8 mouse cellular contexts compared by ENCODE assay signal in the genomic region with DNA sequence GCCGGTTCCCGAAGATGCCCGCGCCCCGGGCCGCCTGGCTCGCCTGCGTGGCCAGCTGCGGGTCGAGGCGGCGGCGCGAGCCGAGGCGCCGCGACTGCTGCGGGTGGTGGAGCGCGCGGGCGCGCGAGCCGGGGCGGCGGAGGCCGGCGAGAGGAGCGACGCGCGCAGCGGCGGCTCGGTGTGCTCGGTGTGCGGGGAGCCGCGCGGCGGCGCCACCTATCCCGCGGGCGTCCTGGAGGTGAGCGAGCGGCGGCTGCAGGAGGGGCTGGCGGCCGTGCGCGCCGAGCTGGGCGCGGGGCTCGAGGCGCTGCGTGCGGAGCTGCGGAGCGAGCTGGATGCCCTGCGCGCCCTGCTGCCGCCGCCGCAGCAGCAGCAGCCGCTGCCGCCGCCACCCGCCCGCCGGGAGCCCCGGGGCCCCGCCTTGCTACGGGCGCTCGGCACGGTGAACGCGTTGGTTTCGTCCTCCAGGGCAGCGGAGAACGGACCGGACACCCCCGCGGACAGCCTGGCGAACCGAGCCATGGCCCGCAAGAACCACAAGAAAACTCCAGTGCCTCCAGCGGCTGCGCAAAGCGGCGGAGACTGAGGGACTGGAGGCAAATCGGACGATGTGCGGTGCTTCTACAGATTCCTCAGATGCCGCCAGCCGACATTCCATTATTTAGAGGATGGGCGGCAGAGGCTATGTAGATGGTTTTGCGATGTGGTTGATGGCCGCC. TPM values are rescaled to one million over a fixed set of nuclear protein-coding genes. Genes with fewer than 3 reads are reported as not detected.
DNase-seq lines count a peak whose midpoint lies in the region; ATAC-seq and TF ChIP-seq lines count a peak whose summit lies in the region.

No protein-coding gene starts in this region.

- ATAC-seq in hindbrain, embryonic 13.5 days (ENCODE audit: low FRiP score), result peak; percentile 68
- ATAC-seq in liver, embryonic 16.5 days (ENCODE audit: low read depth), result no peak

- H3K4me3 ChIP-seq in heart, adult 2 months, result peak overlapping the region; percentile 40
- H3K4me3 ChIP-seq in ES-Bruce4 (ENCODE audit: low read depth, low read length), result peak overlapping the region; percentile 68
- peak overlapping the region; percentile 39 for H3K4me3 ChIP-seq in cortical plate, adult 2 months (ENCODE audit: insufficient read depth, low read length)
- peak overlapping the region; percentile 66 for H3K4me3 ChIP-seq in hindbrain, embryonic 13.5 days
- H3K4me3 ChIP-seq in liver, embryonic 16.5 days (ENCODE audit: low read depth, low read length), result peak overlapping the region; percentile 47

- peak overlapping the region; percentile 77 for H3K4me2 ChIP-seq in hindbrain, embryonic 13.5 days
- peak overlapping the region; percentile 66 for H3K4me2 ChIP-seq in liver, embryonic 16.5 days (ENCODE audit: low read depth, low read length)

- TF ChIP-seq CTCF in heart, adult 2 months (IDR thresholded peaks at IDR 0.05), result no peak
- no peak for TF ChIP-seq CTCF in ES-Bruce4 (IDR thresholded peaks at IDR 0.05; ENCODE audit: low read depth, low read length)
- TF ChIP-seq CTCF in cortical plate, adult 2 months (IDR thresholded peaks at IDR 0.05; ENCODE audit: extremely low read depth, insufficient read depth, low read length), result no peak

- H3K4me1 ChIP-seq in heart, adult 2 months (ENCODE audit: control insufficient read depth, insufficient read depth, low read length), result no peaks in the 10 kb centered on the region
- H3K4me1 ChIP-seq in ES-Bruce4 (ENCODE audit: control insufficient read depth, insufficient read depth, low read length), result peaks cover 2% of the 10 kb centered on the region
- H3K4me1 ChIP-seq in cortical plate, adult 2 months (ENCODE audit: control insufficient read depth, insufficient read depth, low read length), result peaks cover 4% of the 10 kb centered on the region
- H3K4me1 ChIP-seq in hindbrain, embryonic 13.5 days (replicated peaks), result peaks cover 31% of the 10 kb centered on the region
- no peaks in the 10 kb centered on the region; the same call in 1 of the 2 replicates for H3K4me1 ChIP-seq in liver, embryonic 16.5 days (ENCODE audit: control insufficient read depth, low read depth, low read length)

- H3K79me2 ChIP-seq in heart, adult 2 months (replicated peaks; ENCODE audit: control insufficient read depth, insufficient read depth, low read length), result no peaks in the 10 kb centered on the region

- no peak for TF ChIP-seq EP300 in heart, adult 2 months (IDR thresholded peaks at IDR 0.05; ENCODE audit: insufficient read depth, low read depth, low read length)
- TF ChIP-seq EP300 in ES-Bruce4 (IDR thresholded peaks at IDR 0.05; ENCODE audit: insufficient read depth, low read depth, low read length), result no peak

- no peak overlapping the region for H3K9ac ChIP-seq in heart, adult 2 months (ENCODE audit: low read depth, low read length)
- peak overlapping the region; percentile 81 for H3K9ac ChIP-seq in ES-Bruce4 (ENCODE audit: low read depth, poor library complexity, severe bottlenecking)
- H3K9ac ChIP-seq in hindbrain, embryonic 13.5 days, result peak overlapping the region; percentile 89
- H3K9ac ChIP-seq in liver, embryonic 16.5 days (ENCODE audit: low read depth, low read length), result no peak overlapping the region

- TF ChIP-seq POLR2A in heart, adult 2 months (IDR thresholded peaks at IDR 0.05; ENCODE audit: insufficient read depth, low read depth, low read length), result no peak
- no peak for TF ChIP-seq POLR2A in ES-Bruce4 (IDR thresholded peaks at IDR 0.05; ENCODE audit: insufficient read depth, low read length)
- TF ChIP-seq POLR2A in cortical plate, adult 2 months (IDR thresholded peaks at IDR 0.05; ENCODE audit: extremely low read depth, insufficient read depth, low read length), result peak; percentile 8; the same call in 1 of the 2 replicates

- H3K9me3 ChIP-seq in ES-Bruce4 (replicated peaks; ENCODE audit: control insufficient read depth, insufficient read depth, low read length, poor library complexity, severe bottlenecking), result no peaks in the 10 kb centered on the region
- no peaks in the 10 kb centered on the region for H3K9me3 ChIP-seq in hindbrain, embryonic 13.5 days
- H3K9me3 ChIP-seq in liver, embryonic 16.5 days (replicated peaks; ENCODE audit: control insufficient read depth, low read length), result no peaks in the 10 kb centered on the region

- DNase-seq in heart, adult 2 months, result no peak
- no peak for DNase-seq in heart, postnatal 36 days
- peak; percentile 60 for DNase-seq in right cerebral cortex, postnatal 4 days
- no peak for DNase-seq in ovary, postnatal 14 days (ENCODE audit: low spot score)

- intact Hi-C loops in heart, adult 2 months (cut with DNase I), result no loop called here
- intact Hi-C loops in heart, postnatal 36 days (cut with DNase I), result no loop called here

- WGBS in heart, adult 2 months, result 6% methylated on average over 103 of the region's 103 CpGs
- under 1% methylated on average over 83 of the region's 103 CpGs for WGBS in hindbrain, embryonic 13.5 days
- WGBS in liver, embryonic 16.5 days (ENCODE audit: insufficient replicate concordance), result under 1% methylated on average over 60 of the region's 103 CpGs

- H3K27me3 ChIP-seq in heart, adult 2 months (ENCODE audit: control insufficient read depth, insufficient read depth, low read length), result peaks cover 12% of the 10 kb centered on the region
- H3K27me3 ChIP-seq in ES-Bruce4 (ENCODE audit: control insufficient read depth, insufficient read depth, low read length, poor library complexity, severe bottlenecking), result peaks cover 9% of the 10 kb centered on the region
- H3K27me3 ChIP-seq in hindbrain, embryonic 13.5 days, result peaks cover 94% of the 10 kb centered on the region
- H3K27me3 ChIP-seq in liver, embryonic 16.5 days (ENCODE audit: control insufficient read depth, insufficient read depth, low read depth, low read length), result peaks cover 80% of the 10 kb centered on the region

- H3K27ac ChIP-seq in heart, adult 2 months, result no peak overlapping the region
- H3K27ac ChIP-seq in ES-Bruce4 (ENCODE audit: insufficient read depth, low read length), result no peak overlapping the region
- peak overlapping the region; percentile 47 for H3K27ac ChIP-seq in cortical plate, adult 2 months (ENCODE audit: insufficient read depth, low read length)
- peak overlapping the region; percentile 94 for H3K27ac ChIP-seq in hindbrain, embryonic 13.5 days
- H3K27ac ChIP-seq in liver, embryonic 16.5 days (ENCODE audit: low read length), result no peak overlapping the region

- no peaks in the 10 kb centered on the region for H3K36me3 ChIP-seq in heart, adult 2 months (ENCODE audit: control insufficient read depth, insufficient read depth, low read length)
- H3K36me3 ChIP-seq in ES-Bruce4 (ENCODE audit: control insufficient read depth, insufficient read depth, low read length, poor library complexity, severe bottlenecking), result no peaks in the 10 kb centered on the region
- peaks cover 4% of the 10 kb centered on the region; the same call in 1 of the 2 replicates for H3K36me3 ChIP-seq in hindbrain, embryonic 13.5 days
- H3K36me3 ChIP-seq in liver, embryonic 16.5 days (ENCODE audit: control insufficient read depth, insufficient read depth), result no peaks in the 10 kb centered on the region

RNA-seq across cellular contexts. Expression of gene B830017H08Rik, which starts 0.9 kb away (rescaled TPM):
- not detected for total RNA-seq in heart, adult 2 months (2021)
- polyA plus RNA-seq in heart, adult 2 months (2012; rRNA removed), result not detected in 2 replicates
- total RNA-seq in heart, postnatal 36 days (2021), result not detected
- not detected in 2 replicates for polyA plus RNA-seq in ES-Bruce4 (2011; ENCODE audit: insufficient read depth, insufficient read length, low read depth, missing spikeins)
- polyA plus RNA-seq in cortical plate, adult 2 months (2012; rRNA removed), result 5.3 and 7.4 TPM in 2 replicates
- 2.1 and 2.2 TPM in 2 replicates for polyA plus RNA-seq in hindbrain, embryonic 13.5 days (2015; fragmentation: Nextera tagmentation; extraction: Ambion mirVana)
- not detected in 2 replicates for polyA plus RNA-seq in liver, embryonic 16.5 days (2015; fragmentation: Nextera tagmentation; extraction: Ambion mirVana)

RNA-seq across cellular contexts. Expression of gene Car15, which starts 4.3 kb away (rescaled TPM):
- 1 to 10 TPM; 1.6 to 2.9 TPM for total RNA-seq in heart, adult 2 months (2021)
- 4.6 and 5.2 TPM in 2 replicates for polyA plus RNA-seq in heart, adult 2 months (2012; rRNA removed)
- total RNA-seq in heart, postnatal 36 days (2021), result 1 to 10 TPM; 2.1 TPM
- not detected in 2 replicates for polyA plus RNA-seq in ES-Bruce4 (2011; ENCODE audit: insufficient read depth, insufficient read length, low read depth, missing spikeins)
- polyA plus RNA-seq in cortical plate, adult 2 months (2012; rRNA removed), result 19.0 and 19.4 TPM in 2 replicates
- polyA plus RNA-seq in hindbrain, embryonic 13.5 days (2015; fragmentation: Nextera tagmentation; extraction: Ambion mirVana), result 4.5 and 4.8 TPM in 2 replicates
- 0.58 and 0.88 TPM in 2 replicates for polyA plus RNA-seq in liver, embryonic 16.5 days (2015; fragmentation: Nextera tagmentation; extraction: Ambion mirVana)

RNA-seq across cellular contexts. Expression of gene Scarf2, which starts 36.8 kb away (rescaled TPM):
- total RNA-seq in heart, adult 2 months (2021), result 1 to 10 TPM; 4.1 to 5.2 TPM
- polyA plus RNA-seq in heart, adult 2 months (2012; rRNA removed), result 10.8 and 13.4 TPM in 2 replicates
- total RNA-seq in heart, postnatal 36 days (2021), result 1 to 10 TPM; 4.5 to 4.9 TPM
- polyA plus RNA-seq in ES-Bruce4 (2011; ENCODE audit: insufficient read depth, insufficient read length, low read depth, missing spikeins), result 5.8 and 6.5 TPM in 2 replicates
- 3.5 and 3.7 TPM in 2 replicates for polyA plus RNA-seq in cortical plate, adult 2 months (2012; rRNA removed)
- 1.6 and 2.0 TPM in 2 replicates for polyA plus RNA-seq in hindbrain, embryonic 13.5 days (2015; fragmentation: Nextera tagmentation; extraction: Ambion mirVana)
- 0.67 TPM in 2 replicates for polyA plus RNA-seq in liver, embryonic 16.5 days (2015; fragmentation: Nextera tagmentation; extraction: Ambion mirVana)

RNA-seq across cellular contexts. Expression of gene Gm20518, which starts 57.6 kb away (rescaled TPM):
- under 1 TPM; 0.20 to 0.31 TPM for total RNA-seq in heart, adult 2 months (2021)
- 0.68 and 1.1 TPM in 2 replicates for polyA plus RNA-seq in heart, adult 2 months (2012; rRNA removed)
- total RNA-seq in heart, postnatal 36 days (2021), result under 1 TPM; 0.16 to 0.17 TPM
- polyA plus RNA-seq in ES-Bruce4 (2011; ENCODE audit: insufficient read depth, insufficient read length, low read depth, missing spikeins), result 0.26 TPM in 1 of 2 replicates, not detected in the other
- 2.6 and 3.0 TPM in 2 replicates for polyA plus RNA-seq in cortical plate, adult 2 months (2012; rRNA removed)
- 0.63 and 0.65 TPM in 2 replicates for polyA plus RNA-seq in hindbrain, embryonic 13.5 days (2015; fragmentation: Nextera tagmentation; extraction: Ambion mirVana)
- 0.09 TPM in 1 of 2 replicates, not detected in the other for polyA plus RNA-seq in liver, embryonic 16.5 days (2015; fragmentation: Nextera tagmentation; extraction: Ambion mirVana)

Comparison
In these comparisons a context has a peak if more than half of its experiments do, and no peak if none do; other contexts are left out.
1. H3K27ac ChIP-seq: peak in cortical plate, adult 2 months (single experiment) and hindbrain, embryonic 13.5 days (single experiment); none in heart, adult 2 months (single experiment), ES-Bruce4 (single experiment) and liver, embryonic 16.5 days (single experiment).
2. H3K9ac ChIP-seq: peak in ES-Bruce4 (single experiment) and hindbrain, embryonic 13.5 days (single experiment); none in heart, adult 2 months (single experiment) and liver, embryonic 16.5 days (single experiment).
3. Peak in every context shown above with its lines, with median percentiles within 50 percentile points of each other: H3K4me3 ChIP-seq.